Mouse (Mus musculus) urinary bladder, postnatal 25 days (tissue): ENCODE results near the gene Tmppe.
A peak's percentile ranks its signal among the peaks of the same experiment; 100 is the strongest.
"Not testable (repeated sequence)": the region's sequence is repeated elsewhere in the genome, so short reads cannot be mapped to it uniquely, and the experiment has no call there.

ENCODE experiments used
- DNase-seq: peaks from one replicate; pipeline ENCODE4 v3.0.0; 2022; ENCODE audit warnings: low spot score

Tmppe gene

GRCm38 (mm10) chr9:114400949-114401684 is at the start of gene Tmppe, which contains the start of gene Glb1:
Tmppe (plus strand) TSS chr9:114401105.
Glb1 (plus strand) TSS chr9:114401076.
- peak; percentile 64 for DNase-seq

- peak; percentile 73 for DNase-seq
These were observed 33.0 kb upstream of the Tmppe start for GRCm38 (mm10) chr9:114367783-114368470.

GRCm38 (mm10) chr9:114368471-114368858 is 32.4 kb upstream of the Tmppe start:
- DNase-seq = no peak

- DNase-seq = not testable (repeated sequence)
These were observed 31.5 kb upstream of the Tmppe start for GRCm38 (mm10) chr9:114369389-114369788.

GRCm38 (mm10) chr9:114371717-114372116 is 29.2 kb upstream of the Tmppe start:
- DNase-seq = not testable (repeated sequence)

- DNase-seq = no peak
These were observed 25.5 kb upstream of the Tmppe start for GRCm38 (mm10) chr9:114375276-114375962.

GRCm38 (mm10) chr9:114377168-114377567 is 23.7 kb upstream of the Tmppe start:
- no peak for DNase-seq

GRCm38 (mm10) chr9:114379871-114380270 is 21.0 kb upstream of the Tmppe start:
- DNase-seq = no peak

GRCm38 (mm10) chr9:114380881-114381733 is 19.8 kb upstream of the Tmppe start:
- DNase-seq = no peak

- DNase-seq = no peak
These were observed 17.8 kb upstream of the Tmppe start for GRCm38 (mm10) chr9:114382936-114383710.

- DNase-seq = no peak
These were observed 16.2 kb upstream of the Tmppe start for GRCm38 (mm10) chr9:114384691-114385090.

GRCm38 (mm10) chr9:114385160-114385559 is 15.7 kb upstream of the Tmppe start:
- no peak for DNase-seq

GRCm38 (mm10) chr9:114387086-114387485 is 13.8 kb upstream of the Tmppe start:
- DNase-seq = no peak

- no peak for DNase-seq
These were observed 12.6 kb upstream of the Tmppe start for GRCm38 (mm10) chr9:114388288-114388687.

- no peak for DNase-seq
These were observed 12.1 kb upstream of the Tmppe start for GRCm38 (mm10) chr9:114388701-114389370.

- no peak for DNase-seq
These were observed 11.5 kb upstream of the Tmppe start for GRCm38 (mm10) chr9:114389371-114389904.

GRCm38 (mm10) chr9:114389905-114390748 is 10.8 kb upstream of the Tmppe start, which contains the start of gene Crtap:
Crtap (minus strand) TSS chr9:114390675.
- DNase-seq = peak; percentile 63

- no peak for DNase-seq
These were observed 10.2 kb upstream of the Tmppe start for GRCm38 (mm10) chr9:114390749-114391075.

GRCm38 (mm10) chr9:114394136-114394535 is 6.8 kb upstream of the Tmppe start:
- DNase-seq = not testable (repeated sequence)
